Mouse (Mus musculus) liver, adult 2 months (tissue): Measurements from ENCODE around the gene Samd4b.

Experiments used
- CTCF ChIP-seq: fragments of 200-500 bp; IDR thresholded peaks from 2 replicates; pipeline ENCODE4 v1.5.1; 2011; ENCODE audit warnings: low read depth, low read length, control low read depth
- POLR2A ChIP-seq: fragments of 200-500 bp; IDR thresholded peaks from 2 replicates; pipeline ENCODE4 v1.6.1; 2011; ENCODE audit warnings: low read length, control low read depth; ENCODE audit not compliant: insufficient read depth; ENCODE audit errors: extremely low read depth

GRCm38 (mm10) chr7:28579826-28580225 lies 18.1 kb downstream of the Samd4b start:
- TF ChIP-seq CTCF (no peak), POLR2A (no peak)
